Mouse (Mus musculus) myocyte (in vitro differentiated cells): Measurements from ENCODE around the gene Tesk2.
"Not testable (repeated sequence)": the region's sequence is repeated elsewhere in the genome, so short reads cannot be mapped to it uniquely, and the experiment has no call there.

ENCODE experiments used
- CEBPB ChIP-seq: IDR thresholded peaks from 2 replicates; pipeline ENCODE4 v1.6.1; 2011; ENCODE audit warnings: mild to moderate bottlenecking, moderate library complexity; ENCODE audit not compliant: poor library complexity, insufficient read depth, severe bottlenecking
- MYOD1 ChIP-seq, 3 experiments: IDR thresholded peaks; one replicate each; pipeline ENCODE4 v1.6.1; 2011; ENCODE audit warnings: control low read depth in 2 of 3, low read depth in 2 of 3, mild to moderate bottlenecking in 2 of 3, moderate library complexity in 1 of 3; ENCODE audit not compliant: insufficient read length in 2 of 3, control insufficient read depth in 1 of 3
- TCF12 ChIP-seq: IDR thresholded peaks from one replicate; pipeline ENCODE4 v1.6.1; 2011; ENCODE audit warnings: mild to moderate bottlenecking, control low read depth; ENCODE audit not compliant: poor library complexity, insufficient read depth, severe bottlenecking
- TCF3 ChIP-seq: IDR thresholded peaks from one replicate; pipeline ENCODE4 v1.6.1; 2011; ENCODE audit warnings: low read depth, control low read depth; ENCODE audit not compliant: insufficient read length

GRCm38 (mm10) chr4:116680521-116680920 is 40.2 kb upstream of the Tesk2 start:
- TF ChIP-seq MYOD1 (IDR thresholded peaks at IDR 0.05; ENCODE audit: control insufficient read depth in 1 of 3, insufficient read length in 2 of 3, low read depth in 2 of 3); TCF12; CEBPB; TCF3: not testable (repeated sequence)
